Comparison of ENCODE assay signal across 9 mouse cellular contexts in the genomic region with DNA sequence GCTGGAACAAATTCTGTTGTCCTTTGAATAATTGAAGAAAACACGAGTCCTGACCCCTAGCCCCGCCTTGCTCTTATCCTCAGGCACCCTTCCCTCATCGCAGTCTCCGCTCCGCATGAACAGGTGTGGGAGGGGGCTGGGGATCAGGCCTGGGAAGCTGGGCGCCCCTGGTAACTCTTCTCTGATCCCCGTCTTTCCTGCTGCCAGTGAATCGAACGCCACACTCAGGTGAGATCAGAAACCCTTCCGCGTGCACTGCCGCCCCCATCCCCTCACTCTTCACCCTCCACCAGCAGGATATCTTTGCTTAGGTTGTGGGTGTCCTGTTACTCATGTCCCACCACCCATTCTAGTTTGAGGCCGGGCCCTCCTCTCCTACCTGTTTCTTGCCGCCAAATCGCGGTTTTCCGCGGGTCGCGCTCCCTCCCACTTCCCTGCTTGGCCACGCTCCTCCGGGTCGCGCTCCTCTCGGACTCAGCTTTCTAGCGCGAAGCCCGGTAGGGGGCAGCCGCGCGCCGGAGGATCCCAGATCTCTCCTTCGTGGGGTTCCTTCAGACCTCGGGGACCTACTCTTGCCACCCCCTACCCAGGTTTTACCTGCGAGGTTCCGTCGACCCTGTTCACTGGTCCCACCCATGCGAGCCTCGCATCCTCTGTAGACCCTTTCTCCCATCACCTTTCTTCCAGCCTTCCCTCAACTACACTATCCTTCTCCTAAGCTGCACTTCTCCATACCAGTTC. TPM values are rescaled to one million over a fixed set of nuclear protein-coding genes. Genes with fewer than 3 reads are reported as not detected.
DNase-seq lines count a peak whose midpoint lies in the region; ATAC-seq lines count a peak whose summit lies in the region.
"Had no signal": no experiment of that assay in that cellular context is flagged by ENCODE, and none has a peak within 500 bp of the region (broad histone marks: within the 10 kb centered on the region; RNA-seq: fewer than 3 reads in every experiment).

No protein-coding gene starts in this region.

- H3K4me3 ChIP-seq in forebrain, embryonic 12.5 days (replicated peaks): peak overlapping the region; percentile 74
- peak overlapping the region; percentile 64 for H3K4me3 ChIP-seq in heart, embryonic 15.5 days
- peak overlapping the region; percentile 46 for H3K4me3 ChIP-seq in liver, embryonic 13.5 days (replicated peaks)

- peaks cover 55% of the 10 kb centered on the region for H3K4me1 ChIP-seq in forebrain, embryonic 12.5 days
- peaks cover 33% of the 10 kb centered on the region for H3K4me1 ChIP-seq in heart, embryonic 15.5 days (replicated peaks)
- H3K4me1 ChIP-seq in liver, embryonic 13.5 days (replicated peaks): peaks cover 15% of the 10 kb centered on the region

- peak overlapping the region; percentile 81 for H3K27ac ChIP-seq in forebrain, embryonic 12.5 days
- 0 out of 2 replicates have a peak overlapping the region, but pooled peaks have one; percentile 36 for H3K27ac ChIP-seq in heart, embryonic 15.5 days
- no peak overlapping the region for H3K27ac ChIP-seq in liver, embryonic 13.5 days
- H3K27ac ChIP-seq: macrophage had no signal

- peak overlapping the region; percentile 92; the same call in 1 of the 2 replicates for H3K9ac ChIP-seq in forebrain, embryonic 12.5 days
- H3K9ac ChIP-seq in heart, embryonic 15.5 days: peak overlapping the region; percentile 61
- no peak overlapping the region for H3K9ac ChIP-seq in liver, embryonic 13.5 days

- DNase-seq in CD4-positive, CD25-positive, alpha-beta regulatory T cell, adult 2 months (ENCODE audit: low read depth, low spot score): peak; percentile 66
- peak; percentile 80 for DNase-seq in kidney, postnatal 10 days
- DNase-seq in liver, embryonic 13.5 days: no peak
- DNase-seq in neural tube, embryonic 10.5 days (ENCODE audit: extremely low spot score, low spot score): peak; percentile 73
- peak; percentile 45 for DNase-seq in testis, postnatal 14 days (ENCODE audit: low spot score)

- H3K27me3 ChIP-seq in forebrain, embryonic 12.5 days: peaks cover 12% of the 10 kb centered on the region
- peaks cover 25% of the 10 kb centered on the region for H3K27me3 ChIP-seq in heart, embryonic 15.5 days
- H3K27me3 ChIP-seq in liver, embryonic 13.5 days: peaks cover 73% of the 10 kb centered on the region

- ATAC-seq in CD4-positive, CD25-positive, alpha-beta regulatory T cell, adult 4 months: no peak
- ATAC-seq in forebrain, embryonic 12.5 days (ENCODE audit: low FRiP score): peak; percentile 22
- no peak for ATAC-seq in heart, embryonic 15.5 days (replicated peaks; ENCODE audit: insufficient number of reproducible peaks, insufficient read depth, low FRiP score, low read depth)
- ATAC-seq in liver, embryonic 13.5 days (ENCODE audit: low read depth): no peak

- H3K4me2 ChIP-seq in forebrain, embryonic 12.5 days: peak overlapping the region; percentile 80
- peak overlapping the region; percentile 95 for H3K4me2 ChIP-seq in heart, embryonic 15.5 days
- peak overlapping the region; percentile 58 for H3K4me2 ChIP-seq in liver, embryonic 13.5 days

- H3K9me3 ChIP-seq in forebrain, embryonic 12.5 days: no peaks in the 10 kb centered on the region
- H3K9me3 ChIP-seq in heart, embryonic 15.5 days (replicated peaks): no peaks in the 10 kb centered on the region
- no peaks in the 10 kb centered on the region for H3K9me3 ChIP-seq in liver, embryonic 13.5 days (replicated peaks)

- peaks cover 11% of the 10 kb centered on the region for H3K36me3 ChIP-seq in forebrain, embryonic 12.5 days (replicated peaks)
- H3K36me3 ChIP-seq in heart, embryonic 15.5 days: no peaks in the 10 kb centered on the region
- H3K36me3 ChIP-seq in liver, embryonic 13.5 days: no peaks in the 10 kb centered on the region

- under 1% methylated on average over 39 of the region's 39 CpGs for WGBS in forebrain, embryonic 12.5 days
- 4% methylated on average over 39 of the region's 39 CpGs for WGBS in heart, embryonic 15.5 days
- WGBS in liver, embryonic 13.5 days (ENCODE audit: insufficient replicate concordance): 5% methylated on average over 39 of the region's 39 CpGs

RNA-seq across cellular contexts. Expression of a gene that starts 4.0 kb away (rescaled TPM):
- 1 to 10 TPM; 4.7 to 8.6 TPM for polyA plus RNA-seq in CD4-positive, CD25-positive, alpha-beta regulatory T cell, adult 4 months (2017; shearing (Covaris generic))
- polyA plus RNA-seq in forebrain, embryonic 12.5 days (2016; fragmentation: Nextera tagmentation; extraction: Ambion mirVana): 31.7 and 32.6 TPM in 2 replicates
- 4.6 and 5.6 TPM in 2 replicates for polyA plus RNA-seq in heart, embryonic 15.5 days (2015; fragmentation: Nextera tagmentation; extraction: Ambion mirVana)
- 0.43 and 0.51 TPM in 2 replicates for polyA plus RNA-seq in liver, embryonic 13.5 days (2015; fragmentation: Nextera tagmentation; extraction: Ambion mirVana)

RNA-seq across cellular contexts. Expression of a gene that starts 26.5 kb away (rescaled TPM):
- polyA plus RNA-seq in CD4-positive, CD25-positive, alpha-beta regulatory T cell, adult 4 months (2017; shearing (Covaris generic)): not detected
- polyA plus RNA-seq in forebrain, embryonic 12.5 days (2016; fragmentation: Nextera tagmentation; extraction: Ambion mirVana): 1.1 and 1.2 TPM in 2 replicates
- polyA plus RNA-seq in heart, embryonic 15.5 days (2015; fragmentation: Nextera tagmentation; extraction: Ambion mirVana): 0.13 TPM in 1 of 2 replicates, not detected in the other
- polyA plus RNA-seq in liver, embryonic 13.5 days (2015; fragmentation: Nextera tagmentation; extraction: Ambion mirVana): not detected in 2 replicates
- polyA plus RNA-seq: macrophage had no signal

RNA-seq across cellular contexts. Expression of a gene that starts 38.6 kb away (rescaled TPM):
- under 1 TPM in 1 of 2 experiments, not detected in 1; 0.11 TPM for polyA plus RNA-seq in CD4-positive, CD25-positive, alpha-beta regulatory T cell, adult 4 months (2017; shearing (Covaris generic))
- polyA plus RNA-seq in forebrain, embryonic 12.5 days (2016; fragmentation: Nextera tagmentation; extraction: Ambion mirVana): 0.06 and 0.15 TPM in 2 replicates
- not detected in 2 replicates for polyA plus RNA-seq in heart, embryonic 15.5 days (2015; fragmentation: Nextera tagmentation; extraction: Ambion mirVana)
- not detected in 2 replicates for polyA plus RNA-seq in liver, embryonic 13.5 days (2015; fragmentation: Nextera tagmentation; extraction: Ambion mirVana)
- polyA plus RNA-seq: macrophage had no signal

RNA-seq across cellular contexts. Expression of a gene that starts 48.3 kb away (rescaled TPM):
- polyA plus RNA-seq in CD4-positive, CD25-positive, alpha-beta regulatory T cell, adult 4 months (2017; shearing (Covaris generic)): not detected
- not detected in 2 replicates for polyA plus RNA-seq in forebrain, embryonic 12.5 days (2016; fragmentation: Nextera tagmentation; extraction: Ambion mirVana)
- polyA plus RNA-seq in heart, embryonic 15.5 days (2015; fragmentation: Nextera tagmentation; extraction: Ambion mirVana): not detected in 2 replicates
- not detected in 2 replicates for polyA plus RNA-seq in liver, embryonic 13.5 days (2015; fragmentation: Nextera tagmentation; extraction: Ambion mirVana)
- polyA plus RNA-seq: macrophage had no signal

RNA-seq across cellular contexts. Expression of a gene that starts 48.8 kb away (rescaled TPM):
- polyA plus RNA-seq in CD4-positive, CD25-positive, alpha-beta regulatory T cell, adult 4 months (2017; shearing (Covaris generic)): not detected
- polyA plus RNA-seq in forebrain, embryonic 12.5 days (2016; fragmentation: Nextera tagmentation; extraction: Ambion mirVana): 193 and 197 TPM in 2 replicates
- polyA plus RNA-seq in heart, embryonic 15.5 days (2015; fragmentation: Nextera tagmentation; extraction: Ambion mirVana): 32.4 and 40.4 TPM in 2 replicates
- 4.6 TPM in 2 replicates for polyA plus RNA-seq in liver, embryonic 13.5 days (2015; fragmentation: Nextera tagmentation; extraction: Ambion mirVana)
- polyA plus RNA-seq: macrophage had no signal
